Mouse (Mus musculus): ENCODE data around the gene Pkmyt1. TPM values are rescaled to one million over a fixed set of nuclear protein-coding genes. Genes with fewer than 3 reads are reported as not detected.

The Pkmyt1 gene
- polyA plus RNA-seq, 1 experiment from 2014 or later: 29.5 TPM

GRCm38 (mm10) chr17:23785561-23786471, 59.7 kb downstream of the Pkmyt1 start, which contains the start of gene Flywch2:
TSS of gene Flywch2 (minus strand) at chr17:23786081.
- 2% methylated on average over 43 of the region's 43 CpGs for WGBS
- Histone ChIP-seq H3K9me3 (replicated peaks; ENCODE audit: control insufficient read depth, low read length) (no peaks in the 10 kb centered on the region), H3K4me1 (ENCODE audit: control insufficient read depth, insufficient read depth, low read length) (no peaks in the 10 kb centered on the region)

More at GRCm38 (mm10) chr17:23785561-23786471, 59.7 kb downstream of the Pkmyt1 start, which contains the start of gene Flywch2:
- peak within 1 kb of the TSS; percentile 62 for H3K4me3 ChIP-seq (ENCODE audit: low read depth, low read length)
- DNase-seq (ENCODE audit: low spot score) (peak; percentile 89), ATAC-seq (replicated peaks; ENCODE audit: insufficient number of reproducible peaks, low FRiP score, low TSS enrichment, low read depth) (peak; percentile 71)
- H3K36me3 ChIP-seq (replicated peaks; ENCODE audit: control insufficient read depth, insufficient read depth, low read depth, low read length): no peaks in the 10 kb centered on the region
- H3K27me3 ChIP-seq (ENCODE audit: control insufficient read depth, insufficient read depth, low read length): no peaks in the 10 kb centered on the region
- H3K9ac ChIP-seq (replicated peaks; ENCODE audit: low read length): peak within 1 kb of the TSS; percentile 82
- H3K27ac ChIP-seq (replicated peaks; ENCODE audit: low read depth, low read length): no peak within 1 kb of the TSS
- peak within 1 kb of the TSS; percentile 81 for H3K4me2 ChIP-seq (ENCODE audit: low read depth, low read length)

Other genes starting within 250 kb of the Pkmyt1 start
- not detected in 2 replicates for gene Vmn2r117, start 246.6 kb upstream of the Pkmyt1 start, polyA plus RNA-seq (2014; fragmentation: Nextera tagmentation; extraction: Ambion mirVana)
- 18.2 and 19.6 TPM in 2 replicates for gene Zfp213, start 162.1 kb upstream of the Pkmyt1 start, polyA plus RNA-seq (2014; fragmentation: Nextera tagmentation; extraction: Ambion mirVana)
- 17.1 and 19.0 TPM in 2 replicates for gene Zfp13, start 126.8 kb upstream of the Pkmyt1 start, polyA plus RNA-seq (2014; fragmentation: Nextera tagmentation; extraction: Ambion mirVana)
- gene Zscan10, start 125.5 kb upstream of the Pkmyt1 start, polyA plus RNA-seq (2014; fragmentation: Nextera tagmentation; extraction: Ambion mirVana): 0.28 and 0.59 TPM in 2 replicates
- 0.17 and 0.46 TPM in 2 replicates for gene Mmp25, start 81.1 kb upstream of the Pkmyt1 start, polyA plus RNA-seq (2014; fragmentation: Nextera tagmentation; extraction: Ambion mirVana)
- 0.84 and 1.0 TPM in 2 replicates for gene Bicdl2, start 65.8 kb upstream of the Pkmyt1 start, polyA plus RNA-seq (2014; fragmentation: Nextera tagmentation; extraction: Ambion mirVana)
- gene Hcfc1r1, start 52.7 kb upstream of the Pkmyt1 start, polyA plus RNA-seq (2014; fragmentation: Nextera tagmentation; extraction: Ambion mirVana): 47.9 and 50.5 TPM in 2 replicates
- gene Thoc6, start 52.5 kb upstream of the Pkmyt1 start, polyA plus RNA-seq (2014; fragmentation: Nextera tagmentation; extraction: Ambion mirVana): 49.3 and 55.6 TPM in 2 replicates
- gene Tnfrsf12a, start 48.9 kb upstream of the Pkmyt1 start, polyA plus RNA-seq (2014; fragmentation: Nextera tagmentation; extraction: Ambion mirVana): 5.8 and 6.8 TPM in 2 replicates
- gene Cldn6, start 47.1 kb upstream of the Pkmyt1 start, polyA plus RNA-seq (2014; fragmentation: Nextera tagmentation; extraction: Ambion mirVana): 48.9 and 54.7 TPM in 2 replicates
- gene Cldn9, start 42.3 kb upstream of the Pkmyt1 start, polyA plus RNA-seq (2014; fragmentation: Nextera tagmentation; extraction: Ambion mirVana): 8.7 and 15.5 TPM in 2 replicates
- 0.20 and 0.22 TPM in 2 replicates for gene 1520401A03Rik, start 3.6 kb upstream of the Pkmyt1 start, polyA plus RNA-seq (2014; fragmentation: Nextera tagmentation; extraction: Ambion mirVana)
- gene Paqr4, start 14.5 kb downstream of the Pkmyt1 start, polyA plus RNA-seq (2014; fragmentation: Nextera tagmentation; extraction: Ambion mirVana): 11.8 and 12.1 TPM in 2 replicates
- 8.1 and 11.7 TPM in 2 replicates for gene Kremen2, start 19.5 kb downstream of the Pkmyt1 start, polyA plus RNA-seq (2014; fragmentation: Nextera tagmentation; extraction: Ambion mirVana)
- 88.3 and 103 TPM in 2 replicates for gene Flywch1, start 45.3 kb downstream of the Pkmyt1 start, polyA plus RNA-seq (2014; fragmentation: Nextera tagmentation; extraction: Ambion mirVana)
- gene Flywch2, start 59.7 kb downstream of the Pkmyt1 start, polyA plus RNA-seq (2014; fragmentation: Nextera tagmentation; extraction: Ambion mirVana): 35.4 and 45.5 TPM in 2 replicates
- 346 and 389 TPM in 2 replicates for gene Srrm2, start 64.2 kb downstream of the Pkmyt1 start, polyA plus RNA-seq (2014; fragmentation: Nextera tagmentation; extraction: Ambion mirVana)
- 1,057 and 1,139 TPM in 2 replicates for gene Elob, start 102.8 kb downstream of the Pkmyt1 start, polyA plus RNA-seq (2014; fragmentation: Nextera tagmentation; extraction: Ambion mirVana)
- gene Prss33, start 109.7 kb downstream of the Pkmyt1 start, polyA plus RNA-seq (2014; fragmentation: Nextera tagmentation; extraction: Ambion mirVana): 0.29 TPM in 1 of 2 replicates, not detected in the other
- gene Prss32, start 117.5 kb downstream of the Pkmyt1 start, polyA plus RNA-seq (2014; fragmentation: Nextera tagmentation; extraction: Ambion mirVana): not detected in 2 replicates
- gene Prss41, start 117.8 kb downstream of the Pkmyt1 start, polyA plus RNA-seq (2014; fragmentation: Nextera tagmentation; extraction: Ambion mirVana): 1.8 and 2.1 TPM in 2 replicates
- gene Prss21, start 141.7 kb downstream of the Pkmyt1 start, polyA plus RNA-seq (2014; fragmentation: Nextera tagmentation; extraction: Ambion mirVana): not detected in 2 replicates
- not detected in 2 replicates for gene Dcpp1, start 154.5 kb downstream of the Pkmyt1 start, polyA plus RNA-seq (2014; fragmentation: Nextera tagmentation; extraction: Ambion mirVana)
- not detected in 2 replicates for gene Dcpp2, start 154.5 kb downstream of the Pkmyt1 start, polyA plus RNA-seq (2014; fragmentation: Nextera tagmentation; extraction: Ambion mirVana)
- gene Dcpp3, start 191.1 kb downstream of the Pkmyt1 start, polyA plus RNA-seq (2014; fragmentation: Nextera tagmentation; extraction: Ambion mirVana): not detected in 2 replicates
- not detected in 2 replicates for gene Sbp, start 215.3 kb downstream of the Pkmyt1 start, polyA plus RNA-seq (2014; fragmentation: Nextera tagmentation; extraction: Ambion mirVana)
- not detected in 2 replicates for gene Sbpl, start 228.9 kb downstream of the Pkmyt1 start, polyA plus RNA-seq (2014; fragmentation: Nextera tagmentation; extraction: Ambion mirVana)